Mouse (Mus musculus): Measurements from ENCODE around the gene Vat1l.

The Vat1l gene

DNA sequence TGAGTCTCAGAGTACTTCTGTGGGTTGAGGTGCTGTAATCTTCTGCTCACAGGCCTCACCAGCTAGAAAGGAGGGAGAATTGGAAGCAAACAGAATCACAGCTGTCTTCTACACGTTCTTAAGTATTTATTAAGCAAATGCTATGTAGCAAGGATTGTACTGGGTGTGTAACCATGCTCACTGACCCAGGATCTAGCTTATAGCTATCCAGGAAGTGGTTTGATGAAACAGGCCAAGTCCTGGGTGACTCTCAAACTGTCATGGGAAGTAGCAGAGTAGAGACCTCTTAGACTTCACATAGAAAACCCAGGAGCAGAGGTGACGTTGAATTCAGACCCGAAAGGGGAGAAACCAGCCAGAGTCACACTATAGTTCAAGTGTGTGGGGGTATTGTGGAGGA, 206.0 kb downstream of the Vat1l start:
- no peak for DNase-seq

DNA sequence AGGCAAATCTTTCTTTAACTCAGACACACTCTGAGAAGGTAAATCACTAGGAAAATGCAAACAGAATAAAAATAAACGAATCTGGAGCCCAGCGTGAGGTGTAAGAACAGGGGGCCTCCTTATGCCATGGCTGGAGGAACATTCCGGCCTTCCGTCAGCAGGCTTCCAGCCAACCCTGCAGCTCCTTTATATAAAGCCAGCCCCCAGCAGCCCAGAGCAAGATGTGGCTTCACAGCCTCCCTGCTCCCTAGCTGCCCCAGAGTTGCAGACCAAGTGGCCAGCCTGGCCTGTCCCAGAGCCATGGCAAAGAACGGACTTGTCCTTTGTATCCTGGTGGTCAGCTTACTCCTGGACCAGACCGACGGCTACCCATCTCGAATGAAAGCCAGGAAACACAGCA, 212.4 kb downstream of the Vat1l start, which contains the start of gene Clec3a:
Clec3a (plus strand) TSS at position 301 of the 400 bp plus-strand sequence.
- no peak for DNase-seq

DNA sequence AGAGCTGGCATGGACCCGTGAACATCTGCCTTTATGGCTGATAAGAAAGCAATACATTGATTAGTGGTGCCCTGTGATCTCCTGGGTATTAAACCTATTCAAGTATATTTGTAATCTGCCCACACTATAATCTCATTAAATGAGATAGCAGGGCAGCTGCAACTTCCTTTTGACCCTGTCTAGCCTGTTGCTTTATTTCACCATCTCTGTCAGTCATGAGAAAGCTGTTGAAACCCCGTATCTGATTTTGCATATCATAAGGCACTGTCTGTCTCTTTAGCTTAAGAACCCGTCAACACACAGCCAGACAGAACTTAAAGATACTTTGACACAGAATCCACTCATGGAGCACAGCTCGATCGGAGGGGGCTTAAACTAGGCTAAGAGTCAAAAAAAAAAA, 213.1 kb downstream of the Vat1l start:
- DNase-seq, result no peak

DNA sequence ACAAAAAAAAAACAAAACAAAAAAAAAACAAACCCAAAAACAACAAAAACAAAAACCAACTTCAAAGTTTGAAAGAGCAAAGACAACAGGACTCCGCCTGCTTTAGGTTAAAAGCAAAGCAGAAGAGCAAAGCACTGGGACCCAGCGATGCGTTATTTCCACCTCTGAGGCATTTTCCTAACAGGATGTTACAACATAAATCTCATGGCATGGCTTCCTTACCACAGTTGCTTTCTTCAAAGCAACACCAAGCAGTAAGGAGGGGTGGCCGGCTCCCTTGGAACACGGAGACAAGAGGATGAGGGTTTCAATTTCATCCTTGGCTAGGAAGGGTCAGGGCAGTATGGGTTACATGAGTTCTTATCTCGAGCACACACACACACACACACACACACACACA, 213.5 kb downstream of the Vat1l start:
- no peak for DNase-seq

DNA sequence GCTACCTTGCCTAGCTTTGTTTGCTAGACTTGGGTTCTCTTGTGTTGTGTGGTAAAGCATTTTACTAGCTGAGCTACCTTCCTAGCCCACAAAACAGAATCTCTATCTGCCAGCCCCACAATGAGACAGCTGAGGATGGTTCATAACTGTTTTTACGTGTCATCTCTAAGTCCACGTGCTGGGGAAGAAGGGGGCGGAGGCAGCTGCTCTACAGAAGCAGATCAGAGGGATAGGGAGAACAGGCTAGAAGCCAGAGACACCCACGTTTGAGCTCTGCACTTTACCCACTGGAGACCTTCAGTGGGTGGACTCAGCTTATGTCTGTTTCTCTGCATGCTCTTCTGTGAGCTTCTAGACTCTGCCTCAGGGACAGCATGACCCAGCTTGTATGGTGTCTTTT, 216.1 kb downstream of the Vat1l start:
- DNase-seq, result no peak
